Mouse (Mus musculus): ENCODE measurements around the gene Tex52. TPM values are rescaled to one million over a fixed set of nuclear protein-coding genes. Genes with fewer than 3 reads are reported as not detected.
A peak's percentile ranks its signal among the peaks of the same experiment; 100 is the strongest.
"Not testable (repeated sequence)": the region's sequence is repeated elsewhere in the genome, so short reads cannot be mapped to it uniquely, and the experiment has no call there.

Tex52 gene
- polyA plus RNA-seq, 1 experiment from 2014 or later, result not detected

DNA sequence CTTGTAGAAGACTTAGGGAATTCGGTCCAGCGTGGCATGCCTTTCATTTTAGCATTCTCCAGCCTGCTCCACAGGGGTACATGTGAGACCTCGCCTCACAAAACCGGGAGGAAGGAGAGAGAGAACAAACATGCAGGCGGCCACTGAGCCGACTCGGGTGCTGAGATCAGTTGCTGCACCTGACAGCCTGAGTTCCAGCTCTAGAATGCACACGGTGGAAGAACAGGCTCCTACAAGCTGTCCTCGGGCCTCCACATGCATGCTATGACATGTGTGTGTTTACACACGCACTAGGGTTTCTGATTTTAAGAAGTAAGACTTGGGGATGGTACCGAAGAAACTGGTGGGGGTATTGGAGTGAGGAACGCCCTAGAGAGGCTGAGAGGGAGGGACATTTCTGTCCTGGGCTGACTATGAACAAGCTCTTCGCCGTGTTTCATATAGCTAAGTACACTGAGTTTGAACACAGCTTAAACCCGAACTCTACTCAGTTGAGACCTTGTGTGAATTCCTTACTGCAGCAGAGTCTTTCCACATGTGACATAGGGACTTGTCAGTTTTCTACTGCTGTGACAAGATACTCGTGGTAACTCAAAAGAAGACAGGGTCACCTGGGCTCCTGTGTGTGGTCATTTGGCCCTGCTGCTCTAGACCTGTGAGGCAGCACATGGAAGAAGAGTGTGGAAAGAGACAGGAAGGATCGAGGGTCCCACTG, 1.3 kb downstream of the Tex52 start:
- Histone ChIP-seq H3K4me3 (ENCODE audit: low read depth, low read length) (no peak overlapping the region), H3K4me1 (replicated peaks; ENCODE audit: control insufficient read depth, insufficient read depth, low read length) (no peaks in the 10 kb centered on the region), H3K36me3 (ENCODE audit: control insufficient read depth, insufficient read depth) (peaks cover 28% of the 10 kb centered on the region), H3K4me2 (replicated peaks; ENCODE audit: low read depth) (no peak overlapping the region), H3K27ac (ENCODE audit: low read depth, low read length) (no peak overlapping the region), H3K9ac (ENCODE audit: low read depth, low read length) (no peak overlapping the region), H3K9me3 (ENCODE audit: control insufficient read depth) (no peaks in the 10 kb centered on the region), H3K27me3 (replicated peaks; ENCODE audit: control insufficient read depth, insufficient read depth, low read length) (no peaks in the 10 kb centered on the region)
- 92% methylated on average over 17 of the region's 17 CpGs for WGBS
- no peak for TF ChIP-seq CTCF (IDR thresholded peaks at IDR 0.05; ENCODE audit: low read depth)
- no peak for ATAC-seq

DNA sequence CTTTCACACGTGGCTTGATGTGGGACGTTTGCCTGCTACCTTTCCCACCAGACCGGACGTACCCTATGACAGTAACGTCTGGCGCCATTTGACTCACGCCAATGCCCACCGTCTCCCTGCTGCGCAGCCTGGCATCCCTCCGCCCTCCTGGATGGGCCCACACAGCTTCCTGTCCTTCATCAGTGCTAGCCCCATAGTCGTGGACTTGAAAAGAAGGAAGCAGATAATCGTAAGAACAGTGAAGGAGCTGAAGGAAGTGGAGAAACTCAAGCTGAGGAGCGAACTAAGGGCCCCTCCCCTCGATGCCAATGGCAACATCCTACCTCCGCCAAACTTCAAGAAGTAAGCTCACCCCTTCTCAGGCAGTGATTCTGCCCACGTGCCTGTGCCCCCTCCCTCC, 4.4 kb downstream of the Tex52 start:
- WGBS, result 77% methylated on average over 16 of the region's 16 CpGs
- Histone ChIP-seq H3K27ac (ENCODE audit: low read depth, low read length) (no peak overlapping the region), H3K9ac (ENCODE audit: low read depth, low read length) (no peak overlapping the region), H3K36me3 (ENCODE audit: control insufficient read depth, insufficient read depth) (no peaks in the 10 kb centered on the region), H3K4me2 (replicated peaks; ENCODE audit: low read depth) (no peak overlapping the region), H3K27me3 (replicated peaks; ENCODE audit: control insufficient read depth, insufficient read depth, low read length) (no peaks in the 10 kb centered on the region), H3K4me1 (replicated peaks; ENCODE audit: control insufficient read depth, insufficient read depth, low read length) (no peaks in the 10 kb centered on the region), H3K9me3 (ENCODE audit: control insufficient read depth) (no peaks in the 10 kb centered on the region), H3K4me3 (ENCODE audit: low read depth, low read length) (no peak overlapping the region)
- no peak for ATAC-seq
- TF ChIP-seq CTCF (IDR thresholded peaks at IDR 0.05; ENCODE audit: low read depth), result no peak

DNA sequence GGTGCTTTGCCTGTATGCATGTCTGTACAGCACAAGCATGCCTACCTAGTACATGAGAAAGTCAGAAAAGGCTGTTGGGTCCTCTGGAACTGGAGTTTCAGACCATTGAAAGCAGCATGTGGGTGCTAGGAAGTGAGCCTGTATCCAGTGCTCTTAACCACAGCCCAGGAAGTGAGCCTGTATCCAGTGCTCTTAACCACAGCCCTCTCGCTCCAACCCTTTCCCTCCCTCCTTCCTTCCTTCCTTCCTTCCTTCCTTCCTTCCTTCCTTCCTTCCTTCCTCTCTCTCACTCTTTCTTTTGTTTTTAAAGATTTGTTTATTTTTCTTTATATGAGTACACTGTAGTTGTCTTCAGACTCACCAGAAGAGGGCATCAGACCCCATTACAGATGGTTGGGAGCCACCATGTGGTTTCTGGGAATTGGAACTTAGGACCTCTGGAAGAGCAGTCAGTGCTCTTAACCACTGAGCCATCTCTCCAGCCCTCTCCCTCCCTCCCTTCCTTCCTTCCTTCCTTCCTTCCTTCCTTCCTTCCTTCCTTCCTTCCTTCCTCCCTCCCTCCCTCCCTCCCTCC, 5.4 kb downstream of the Tex52 start:
- H3K9ac ChIP-seq (ENCODE audit: low read depth, low read length); H3K27ac ChIP-seq (ENCODE audit: low read depth, low read length); ATAC-seq; H3K4me2 ChIP-seq (replicated peaks; ENCODE audit: low read depth); H3K4me3 ChIP-seq (ENCODE audit: low read depth, low read length); H3K27me3 ChIP-seq (replicated peaks; ENCODE audit: control insufficient read depth, insufficient read depth, low read length); H3K9me3 ChIP-seq (ENCODE audit: control insufficient read depth); H3K36me3 ChIP-seq (ENCODE audit: control insufficient read depth, insufficient read depth); H3K4me1 ChIP-seq (replicated peaks; ENCODE audit: control insufficient read depth, insufficient read depth, low read length): not testable (repeated sequence)
- TF ChIP-seq CTCF (IDR thresholded peaks at IDR 0.05; ENCODE audit: low read depth), result peak; percentile 63
- 57% methylated on average over 1 of the region's 1 CpGs for whole genome bisulfite sequencing

DNA sequence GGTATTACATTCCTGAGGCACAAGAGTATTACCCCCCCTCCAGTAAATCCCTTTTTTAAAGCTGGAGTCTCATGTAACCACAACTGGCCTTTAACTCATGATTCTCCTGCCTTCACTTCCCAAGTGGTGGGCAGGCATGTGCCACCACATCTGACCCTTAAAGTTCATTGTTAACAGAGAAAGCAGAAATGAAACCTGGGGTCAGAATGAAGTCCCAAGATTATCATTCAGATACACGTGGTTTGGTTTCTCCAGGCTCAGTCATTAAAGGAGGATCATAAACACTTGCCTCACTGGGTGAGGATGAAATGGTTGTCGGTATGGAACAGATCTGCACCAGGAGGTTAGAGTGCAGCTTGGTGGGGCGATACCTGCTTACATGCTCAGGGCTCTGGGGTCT, 6.0 kb downstream of the Tex52 start:
- H3K27ac ChIP-seq (ENCODE audit: low read depth, low read length), result no peak overlapping the region
- no peak overlapping the region for H3K9ac ChIP-seq (ENCODE audit: low read depth, low read length)
- H3K4me3 ChIP-seq (ENCODE audit: low read depth, low read length), result no peak overlapping the region
- no peak for TF ChIP-seq CTCF (IDR thresholded peaks at IDR 0.05; ENCODE audit: low read depth)
- H3K4me2 ChIP-seq (replicated peaks; ENCODE audit: low read depth), result no peak overlapping the region
- ATAC-seq, result no peak
- H3K4me1 ChIP-seq (replicated peaks; ENCODE audit: control insufficient read depth, insufficient read depth, low read length), result no peaks in the 10 kb centered on the region
- no peaks in the 10 kb centered on the region for H3K27me3 ChIP-seq (replicated peaks; ENCODE audit: control insufficient read depth, insufficient read depth, low read length)
- H3K9me3 ChIP-seq (ENCODE audit: control insufficient read depth), result no peaks in the 10 kb centered on the region
- WGBS, result 54% methylated on average over 3 of the region's 3 CpGs
- no peaks in the 10 kb centered on the region for H3K36me3 ChIP-seq (ENCODE audit: control insufficient read depth, insufficient read depth)

DNA sequence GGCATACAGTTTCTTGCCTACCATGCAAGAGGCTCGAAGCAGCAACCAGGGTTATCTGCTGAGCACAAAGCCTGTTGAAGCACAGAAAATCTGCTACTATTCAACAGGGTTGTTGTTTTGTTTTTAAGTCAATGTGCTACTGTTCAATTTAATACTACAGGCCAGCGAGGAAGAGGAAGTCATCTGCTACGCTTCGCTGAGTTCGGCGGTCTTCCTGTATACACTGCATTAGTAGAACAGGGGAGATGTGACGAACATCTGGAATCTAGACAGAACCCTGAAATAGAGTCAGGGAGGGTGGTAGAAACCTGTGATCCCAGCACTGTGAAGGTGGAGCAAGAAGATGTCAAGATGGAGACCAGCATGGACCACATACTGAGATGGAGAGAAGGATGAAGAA, 8.5 kb downstream of the Tex52 start:
- 75% methylated on average over 7 of the region's 7 CpGs for WGBS
- no peaks in the 10 kb centered on the region for H3K9me3 ChIP-seq (ENCODE audit: control insufficient read depth)
- ATAC-seq, result no peak
- no peaks in the 10 kb centered on the region for H3K27me3 ChIP-seq (replicated peaks; ENCODE audit: control insufficient read depth, insufficient read depth, low read length)
- TF ChIP-seq CTCF (IDR thresholded peaks at IDR 0.05; ENCODE audit: low read depth), result no peak
- H3K27ac ChIP-seq (ENCODE audit: low read depth, low read length), result no peak overlapping the region
- no peaks in the 10 kb centered on the region for H3K4me1 ChIP-seq (replicated peaks; ENCODE audit: control insufficient read depth, insufficient read depth, low read length)
- no peak overlapping the region for H3K4me2 ChIP-seq (replicated peaks; ENCODE audit: low read depth)
- no peaks in the 10 kb centered on the region for H3K36me3 ChIP-seq (ENCODE audit: control insufficient read depth, insufficient read depth)
- no peak overlapping the region for H3K4me3 ChIP-seq (ENCODE audit: low read depth, low read length)
- H3K9ac ChIP-seq (ENCODE audit: low read depth, low read length), result no peak overlapping the region

DNA sequence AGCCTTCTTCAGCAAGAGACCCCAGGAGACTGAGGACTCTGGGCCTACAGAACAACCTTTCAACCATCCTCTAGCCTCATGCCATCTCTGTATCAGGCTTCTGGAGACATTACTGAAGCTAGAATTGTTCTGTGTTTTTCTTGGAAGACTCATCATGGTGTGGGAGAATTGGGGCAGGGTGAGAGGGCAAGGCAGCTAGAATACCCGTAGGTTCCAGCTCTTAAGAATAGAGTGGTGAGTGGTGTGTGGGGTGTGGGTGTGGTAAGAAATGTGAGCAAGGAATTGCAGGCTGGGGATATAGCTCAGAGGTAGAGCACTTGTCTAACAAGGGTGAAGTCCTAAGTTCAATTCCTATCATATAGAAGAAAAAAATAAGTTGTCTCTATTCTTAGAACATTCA, 9.8 kb downstream of the Tex52 start:
- ATAC-seq, result peak; percentile 45; the same call in 1 of the 2 replicates

More for the DNA sequence above, 9.8 kb downstream of the Tex52 start:
- 40% methylated on average over 1 of the region's 1 CpGs for WGBS
- Histone ChIP-seq H3K9ac (ENCODE audit: low read depth, low read length) (no peak overlapping the region), H3K4me1 (replicated peaks; ENCODE audit: control insufficient read depth, insufficient read depth, low read length) (no peaks in the 10 kb centered on the region), H3K27me3 (replicated peaks; ENCODE audit: control insufficient read depth, insufficient read depth, low read length) (no peaks in the 10 kb centered on the region), H3K9me3 (ENCODE audit: control insufficient read depth) (no peaks in the 10 kb centered on the region), H3K4me2 (replicated peaks; ENCODE audit: low read depth) (no peak overlapping the region), H3K4me3 (ENCODE audit: low read depth, low read length) (no peak overlapping the region), H3K27ac (ENCODE audit: low read depth, low read length) (no peak overlapping the region), H3K36me3 (ENCODE audit: control insufficient read depth, insufficient read depth) (no peaks in the 10 kb centered on the region)
- no peak for TF ChIP-seq CTCF (IDR thresholded peaks at IDR 0.05; ENCODE audit: low read depth)
